Mouse (Mus musculus) fibroblast of lung, adult 2 months (primary cell): ENCODE data around the gene Gm2956.
"Not testable (repeated sequence)": the region's sequence is repeated elsewhere in the genome, so short reads cannot be mapped to it uniquely, and the experiment has no call there.

Experiments
- DNase-seq: peaks from one replicate; pipeline ENCODE4 v3.0.0-alpha.2; 2011; ENCODE audit warnings: low read depth

Gene Gm2956

GRCm38 (mm10) chr14:3332087-3332677, at the start of gene Gm2956:
Gene Gm2956 (plus strand): TSS chr14:3332627.
- DNase-seq, result not testable (repeated sequence)

- DNase-seq, result not testable (repeated sequence)
Observed at GRCm38 (mm10) chr14:3333406-3333805, 979 bp downstream of the Gm2956 start.

- DNase-seq, result not testable (repeated sequence)
Observed at GRCm38 (mm10) chr14:3394793-3395192, 62.4 kb downstream of the Gm2956 start, which contains the start of gene Gm10413. Gene Gm10413 (plus strand): TSS chr14:3395093.
